Mouse (Mus musculus): Measurements from ENCODE around the gene Olfr215.
"Not testable (repeated sequence)": the region's sequence is repeated elsewhere in the genome, so short reads cannot be mapped to it uniquely, and the experiment has no call there.

Olfr215 gene

GRCm38 (mm10) chr6:116584095-116584494 is at the start of gene Olfr215:
Gene Olfr215 (minus strand): TSS chr6:116584195.
- DNase-seq (ENCODE audit: extremely low read depth, low read depth): no peak

- peak; percentile 6 for DNase-seq (ENCODE audit: extremely low read depth, low read depth)
Measured at GRCm38 (mm10) chr6:116632129-116632528, 48.1 kb upstream of the Olfr215 start.

- no peak for DNase-seq (ENCODE audit: extremely low read depth, low read depth)
Measured at GRCm38 (mm10) chr6:116629766-116630165, 45.8 kb upstream of the Olfr215 start.

- DNase-seq (ENCODE audit: extremely low read depth, low read depth): no peak
Measured at GRCm38 (mm10) chr6:116628539-116629171, 44.7 kb upstream of the Olfr215 start, which contains the start of gene Zfp422. Gene Zfp422 (minus strand): TSS chr6:116628999.

- DNase-seq (ENCODE audit: extremely low read depth, low read depth): no peak
Measured at GRCm38 (mm10) chr6:116628095-116628494, 44.1 kb upstream of the Olfr215 start.

- DNase-seq (ENCODE audit: extremely low read depth, low read depth): not testable (repeated sequence)
Measured at GRCm38 (mm10) chr6:116626417-116626816, 42.4 kb upstream of the Olfr215 start.

- no peak for DNase-seq (ENCODE audit: extremely low read depth, low read depth)
Measured at GRCm38 (mm10) chr6:116621318-116622023, 37.5 kb upstream of the Olfr215 start.

GRCm38 (mm10) chr6:116618073-116618472 is 34.1 kb upstream of the Olfr215 start:
- DNase-seq (ENCODE audit: extremely low read depth, low read depth): no peak

GRCm38 (mm10) chr6:116615719-116616118 is 31.7 kb upstream of the Olfr215 start:
- no peak for DNase-seq (ENCODE audit: extremely low read depth, low read depth)

GRCm38 (mm10) chr6:116607230-116607629 is 23.2 kb upstream of the Olfr215 start:
- no peak for DNase-seq (ENCODE audit: extremely low read depth, low read depth)

- DNase-seq (ENCODE audit: extremely low read depth, low read depth): not testable (repeated sequence)
Measured at GRCm38 (mm10) chr6:116600969-116601368, 17.0 kb upstream of the Olfr215 start.

- peak; percentile 24 for DNase-seq (ENCODE audit: extremely low read depth, low read depth)
Measured at GRCm38 (mm10) chr6:116569834-116570233, 14.2 kb downstream of the Olfr215 start.

GRCm38 (mm10) chr6:116554952-116555351 is 29.0 kb downstream of the Olfr215 start:
- no peak for DNase-seq (ENCODE audit: extremely low read depth, low read depth)

GRCm38 (mm10) chr6:116553935-116554334 is 30.1 kb downstream of the Olfr215 start, which contains the start of gene Olfr214:
Gene Olfr214 (plus strand): TSS chr6:116554235.
- DNase-seq (ENCODE audit: extremely low read depth, low read depth): no peak

- DNase-seq (ENCODE audit: extremely low read depth, low read depth): not testable (repeated sequence)
Measured at GRCm38 (mm10) chr6:116550841-116551240, 33.2 kb downstream of the Olfr215 start, which contains the start of gene Gm5580. Gene Gm5580 (plus strand): TSS chr6:116551141.

- DNase-seq (ENCODE audit: extremely low read depth, low read depth): peak; percentile 3
Measured at GRCm38 (mm10) chr6:116542500-116542899, 41.5 kb downstream of the Olfr215 start.

- no peak for DNase-seq (ENCODE audit: extremely low read depth, low read depth)
Measured at GRCm38 (mm10) chr6:116538156-116538555, 45.8 kb downstream of the Olfr215 start, which contains the start of gene Olfr213. Gene Olfr213 (plus strand): TSS chr6:116538456.

All from MEL-GATA-1-ER (cell line).